Mouse (Mus musculus) neutrophil, adult 5-6 weeks (primary cell): ENCODE measurements around the gene Stard13. TPM values are rescaled to one million over a fixed set of nuclear protein-coding genes. Genes with fewer than 3 reads are reported as not detected.

Experiments
- ATAC-seq: fragments of 151-379, 151-347 bp; 2 replicates; pipeline ENCODE4 v1.8.0; 2017; ENCODE audit warnings: mild to moderate bottlenecking, moderate TSS enrichment; ENCODE audit not compliant: insufficient number of reproducible peaks, poor library complexity, low FRiP score, severe bottlenecking; ENCODE audit errors: extremely low read depth
- total RNA-seq: library from RNA; stranded (forward); fragments of 200-1000 nt; gene quantifications from 2 replicates; pipeline ENCODE4 v1.2.3, GENCODE M21; 2017

Gene Stard13
- total RNA-seq, result not detected in 2 replicates

DNA sequence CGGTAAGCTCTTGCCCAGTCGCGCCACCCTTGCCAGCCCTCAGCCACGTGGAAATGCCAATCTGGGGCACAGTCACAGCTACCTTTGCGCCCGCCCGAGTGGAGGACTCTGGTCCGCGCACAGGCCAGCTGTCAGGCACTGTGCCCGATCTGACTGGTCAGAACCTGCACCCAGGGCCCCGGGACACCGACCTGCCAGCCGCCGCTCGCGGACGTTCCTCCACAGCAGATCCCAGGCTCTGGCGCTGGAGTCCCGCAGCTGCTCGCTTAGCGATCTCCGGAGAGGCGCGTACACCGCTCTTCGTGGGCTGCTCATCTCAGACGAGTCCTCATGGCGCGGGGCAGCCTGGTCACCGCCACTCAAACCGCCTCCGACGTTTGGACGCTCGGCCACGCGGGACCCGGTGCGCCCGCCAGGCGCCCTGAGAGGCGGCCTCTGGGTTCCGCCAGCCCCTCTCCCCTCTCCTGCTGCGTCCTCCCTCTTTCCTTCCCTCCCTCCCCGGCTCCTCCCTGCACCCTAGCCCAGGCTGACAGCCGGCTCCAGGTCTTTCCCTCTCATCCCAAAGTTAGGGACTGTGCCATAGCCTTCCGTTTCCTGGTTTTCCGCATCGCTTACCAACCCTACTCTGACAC lies at the start of gene Stard13:
Gene Stard13, minus strand, starts transcription at position 437 of the 632 bp plus-strand sequence.
- ATAC-seq, result no peak

DNA sequence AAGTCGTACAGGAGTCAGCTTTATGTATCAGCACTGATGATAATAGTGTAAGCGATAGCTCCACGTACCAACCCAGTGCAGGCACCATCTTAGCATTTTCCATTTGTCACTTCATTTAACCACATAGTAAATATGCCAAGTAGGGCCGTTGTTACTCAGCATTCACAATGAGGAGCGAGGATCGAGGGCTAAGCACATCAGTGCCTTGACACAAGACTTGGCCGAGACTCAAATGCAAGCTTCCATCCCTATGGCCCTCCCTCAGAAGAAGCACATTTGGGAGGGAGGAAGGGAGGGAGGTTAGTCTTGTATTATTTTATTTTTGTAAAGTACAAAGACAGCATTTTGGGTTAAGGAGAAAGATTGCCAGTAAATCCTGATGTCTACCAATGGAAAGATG lies 45.9 kb upstream of the Stard13 start:
- ATAC-seq, result no peak

DNA sequence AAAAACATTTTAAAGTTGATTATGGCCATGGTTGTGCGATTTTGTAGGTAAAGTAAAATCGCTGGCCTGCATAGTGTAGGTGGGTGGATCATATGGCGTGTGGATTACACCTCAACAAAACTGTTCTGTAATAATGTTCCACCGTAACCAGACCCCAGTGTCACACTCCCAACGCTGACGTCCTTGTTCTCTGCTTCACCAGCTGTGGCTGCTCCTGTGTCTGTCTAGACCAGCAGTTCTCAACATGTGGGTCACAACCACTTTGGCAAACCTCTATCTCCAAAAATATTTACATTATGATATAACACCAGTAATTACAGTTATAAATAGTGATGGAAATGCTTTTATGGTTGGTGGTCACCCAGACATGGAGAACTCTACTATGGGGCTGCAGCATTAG lies 44.3 kb upstream of the Stard13 start:
- ATAC-seq, result no peak

DNA sequence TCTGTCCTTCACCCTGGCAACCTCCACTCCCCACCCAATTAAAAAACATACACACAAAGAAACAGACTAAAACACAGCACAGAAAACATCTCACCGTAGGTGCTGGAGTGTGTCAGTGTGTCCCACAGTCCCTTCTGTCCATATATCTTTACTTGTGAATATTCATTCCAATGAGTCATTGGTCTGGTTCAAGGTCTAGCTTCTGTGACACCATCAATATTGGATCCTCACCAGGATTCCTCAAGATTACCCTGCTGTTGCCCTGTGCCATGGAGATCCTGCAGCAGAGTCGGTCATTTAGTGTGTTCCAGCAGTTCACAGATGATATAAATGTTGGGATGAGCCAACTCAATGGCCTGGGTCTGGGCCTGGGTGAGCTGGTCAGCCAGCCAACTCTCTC lies 42.4 kb upstream of the Stard13 start:
- no peak for ATAC-seq

DNA sequence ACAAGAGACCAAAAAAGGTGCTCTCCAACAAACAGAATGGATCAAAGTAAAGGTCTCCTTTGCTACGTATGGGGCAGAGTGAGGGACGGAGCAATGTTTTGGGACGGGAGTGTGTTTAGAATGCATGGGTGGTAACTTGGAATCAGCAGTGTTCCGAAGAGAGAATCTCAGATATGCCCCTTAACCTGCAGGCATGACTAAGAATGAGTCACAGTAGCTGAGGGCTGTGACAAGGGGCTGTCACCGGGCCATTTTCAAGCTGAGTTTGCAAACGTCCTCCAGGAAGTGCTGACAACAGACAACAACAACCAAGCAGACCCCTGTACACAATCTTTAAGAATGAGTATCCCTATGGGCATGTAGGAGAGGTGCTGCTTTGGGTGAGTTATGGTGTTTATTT lies 40.6 kb upstream of the Stard13 start:
- no peak for ATAC-seq

DNA sequence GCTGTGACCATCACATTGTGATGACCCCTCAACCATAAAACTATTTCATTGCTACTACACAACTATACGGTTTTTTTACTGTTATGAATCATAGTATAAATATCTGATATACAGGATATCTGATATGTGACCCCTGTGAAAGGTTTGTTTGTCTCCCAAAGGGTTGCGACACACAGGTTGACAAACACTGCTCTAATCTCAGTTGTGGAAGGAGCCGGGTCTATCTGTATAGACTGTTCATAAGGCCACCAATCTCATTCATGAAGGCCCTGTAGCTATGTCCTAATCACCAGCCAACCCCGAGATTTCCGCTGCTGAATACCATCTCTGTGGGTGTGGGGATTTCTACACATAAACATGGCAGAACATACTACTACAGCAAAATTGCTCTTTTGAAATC lies 37.2 kb upstream of the Stard13 start:
- no peak for ATAC-seq

DNA sequence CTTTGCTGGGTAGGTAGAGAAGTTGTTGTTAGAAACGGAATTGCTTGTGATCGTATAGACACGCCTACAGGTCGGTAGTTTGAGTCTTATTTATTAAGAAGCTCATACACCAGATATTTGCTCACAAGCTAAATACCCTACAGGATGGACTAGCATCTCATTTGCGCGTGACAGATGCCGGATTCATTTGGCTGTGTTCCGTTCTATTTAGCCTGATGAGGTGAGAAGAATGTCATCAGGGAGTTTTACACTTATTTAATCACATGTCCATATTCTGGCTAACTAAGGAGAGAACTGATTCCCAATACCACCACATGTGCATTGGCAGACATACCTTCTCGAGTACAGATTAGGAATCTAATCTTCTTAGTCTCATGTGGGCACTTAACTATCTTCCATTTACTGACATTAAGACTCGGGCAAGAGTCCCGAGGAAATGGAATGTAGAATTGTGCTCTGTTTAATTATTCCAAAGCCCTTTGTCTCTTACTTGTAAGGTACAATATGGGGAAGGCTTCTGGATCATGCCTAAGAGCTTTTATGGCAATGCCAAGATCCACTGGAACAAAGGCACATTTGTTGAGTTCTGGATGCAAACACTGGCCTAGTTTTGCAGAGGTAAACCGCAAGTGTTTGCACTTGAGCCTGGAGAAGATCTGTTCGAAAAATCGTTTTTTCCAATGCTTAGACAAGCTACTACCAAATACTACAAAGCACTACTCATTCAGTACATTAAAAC lies 33.4 kb upstream of the Stard13 start:
- no peak for ATAC-seq

DNA sequence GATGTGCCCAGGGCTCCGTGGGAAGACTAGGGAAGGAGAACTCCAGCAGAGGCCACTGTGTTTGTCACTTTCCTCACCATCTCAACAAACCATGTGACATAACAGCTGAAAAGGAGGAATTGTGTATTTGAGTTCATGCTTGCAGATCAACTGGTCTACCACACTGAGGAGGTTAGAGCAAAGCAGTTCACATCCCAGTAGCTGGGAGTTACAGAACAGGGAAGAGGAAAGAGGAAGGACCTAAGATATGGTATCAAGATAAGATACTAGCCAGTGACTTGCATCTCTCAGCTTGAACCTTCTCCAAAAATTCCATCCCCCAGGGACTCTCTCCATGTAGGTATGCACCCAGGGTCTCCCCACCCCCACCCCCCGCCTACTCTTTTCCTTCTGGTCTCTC lies 27.9 kb upstream of the Stard13 start:
- no peak for ATAC-seq

DNA sequence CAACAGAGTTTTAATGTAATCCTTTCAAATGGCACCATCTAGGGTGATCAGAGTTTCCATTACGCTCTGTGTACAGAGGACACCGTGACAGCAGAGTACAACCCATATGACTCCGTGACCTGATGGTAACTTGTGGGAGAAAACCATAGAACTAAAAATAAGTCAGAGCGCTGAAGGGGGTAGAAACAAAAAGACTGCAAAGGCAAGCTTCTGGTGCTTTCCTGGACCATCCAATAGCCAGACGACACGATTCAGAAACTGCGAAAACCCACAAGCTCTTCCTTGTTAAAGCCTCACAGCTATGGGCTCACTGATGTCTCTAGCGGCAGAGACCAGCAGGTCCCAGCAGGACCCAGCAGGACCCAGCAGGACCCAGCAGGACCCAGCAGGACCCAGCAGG lies 18.6 kb upstream of the Stard13 start:
- no peak for ATAC-seq

DNA sequence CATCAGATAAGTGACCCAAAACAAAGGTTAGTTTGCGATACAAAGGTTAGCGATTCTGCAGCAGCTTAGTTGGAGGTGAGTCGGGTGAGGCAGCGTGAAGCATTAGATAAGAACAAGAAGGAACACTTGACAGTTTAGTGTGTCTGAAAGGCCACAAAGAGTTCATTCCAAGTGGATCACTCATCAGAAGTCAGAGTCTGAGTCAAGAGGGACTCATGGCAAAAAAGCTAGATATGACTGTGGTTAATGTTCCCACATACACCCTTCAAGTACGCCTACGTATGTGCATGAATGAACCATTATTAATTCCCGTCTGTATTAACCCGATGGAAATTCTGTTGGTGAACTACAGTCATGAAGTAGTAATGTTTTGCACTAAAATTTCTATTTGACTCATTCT lies 18.0 kb upstream of the Stard13 start:
- ATAC-seq, result no peak

DNA sequence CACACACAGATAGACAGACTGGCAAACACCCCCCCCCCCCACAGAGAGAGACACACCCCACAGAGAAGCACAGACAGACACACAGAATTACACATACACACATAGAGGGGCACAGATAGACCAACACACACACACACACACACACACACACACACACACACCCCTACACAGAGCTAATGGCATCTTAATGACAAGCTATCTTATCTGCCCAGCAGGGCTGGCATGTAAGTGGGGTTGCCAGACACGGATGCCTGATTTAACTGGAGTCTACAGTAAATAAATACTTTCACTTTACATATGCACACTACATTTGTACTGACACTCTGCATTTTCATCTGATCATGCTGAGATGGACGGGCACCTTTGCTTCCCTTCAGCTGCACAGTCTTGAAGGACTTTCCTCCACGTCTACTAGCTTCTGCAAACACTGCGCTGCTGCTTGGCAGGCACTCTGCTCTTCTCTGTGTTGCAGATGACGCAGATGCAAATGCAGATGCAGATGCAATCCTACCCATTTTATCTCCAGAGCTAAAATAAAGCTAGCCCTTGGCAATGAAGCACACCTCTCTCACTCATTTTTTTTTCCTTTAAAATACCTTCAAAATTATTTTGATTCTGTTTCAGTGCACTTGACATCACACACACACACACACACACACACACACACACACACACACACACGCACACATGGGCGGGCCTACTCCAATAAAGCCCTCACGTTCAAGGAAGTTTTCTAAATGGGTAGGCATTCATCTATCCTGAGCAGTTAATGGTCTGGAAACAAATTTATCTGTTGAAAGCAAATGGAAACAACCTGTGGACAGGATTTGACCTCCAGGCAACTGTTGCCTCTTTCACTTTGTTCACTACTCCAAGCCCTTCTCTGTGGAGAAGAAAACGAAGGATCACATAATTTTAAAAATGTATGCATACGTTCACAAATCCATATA lies 15.3 kb upstream of the Stard13 start:
- ATAC-seq, result no peak

DNA sequence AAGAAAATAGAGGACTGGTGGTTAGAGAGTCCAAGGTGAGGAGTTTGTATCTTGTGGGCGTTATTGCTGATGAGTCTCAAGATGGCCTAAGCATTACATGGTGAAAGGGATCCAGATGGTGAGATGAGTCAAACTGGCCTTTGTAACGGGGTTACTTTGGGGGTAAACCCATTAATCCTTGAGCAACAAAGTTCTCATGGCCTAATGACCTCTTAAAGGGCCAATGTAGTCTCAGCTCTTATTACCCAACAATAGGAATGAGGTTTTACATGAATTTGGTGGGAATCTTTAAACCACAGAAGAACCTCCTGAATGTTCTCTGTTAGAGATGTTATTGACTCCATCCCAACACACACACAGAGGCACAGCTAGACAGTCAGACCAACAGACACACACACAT lies 14.4 kb upstream of the Stard13 start:
- ATAC-seq, result no peak

DNA sequence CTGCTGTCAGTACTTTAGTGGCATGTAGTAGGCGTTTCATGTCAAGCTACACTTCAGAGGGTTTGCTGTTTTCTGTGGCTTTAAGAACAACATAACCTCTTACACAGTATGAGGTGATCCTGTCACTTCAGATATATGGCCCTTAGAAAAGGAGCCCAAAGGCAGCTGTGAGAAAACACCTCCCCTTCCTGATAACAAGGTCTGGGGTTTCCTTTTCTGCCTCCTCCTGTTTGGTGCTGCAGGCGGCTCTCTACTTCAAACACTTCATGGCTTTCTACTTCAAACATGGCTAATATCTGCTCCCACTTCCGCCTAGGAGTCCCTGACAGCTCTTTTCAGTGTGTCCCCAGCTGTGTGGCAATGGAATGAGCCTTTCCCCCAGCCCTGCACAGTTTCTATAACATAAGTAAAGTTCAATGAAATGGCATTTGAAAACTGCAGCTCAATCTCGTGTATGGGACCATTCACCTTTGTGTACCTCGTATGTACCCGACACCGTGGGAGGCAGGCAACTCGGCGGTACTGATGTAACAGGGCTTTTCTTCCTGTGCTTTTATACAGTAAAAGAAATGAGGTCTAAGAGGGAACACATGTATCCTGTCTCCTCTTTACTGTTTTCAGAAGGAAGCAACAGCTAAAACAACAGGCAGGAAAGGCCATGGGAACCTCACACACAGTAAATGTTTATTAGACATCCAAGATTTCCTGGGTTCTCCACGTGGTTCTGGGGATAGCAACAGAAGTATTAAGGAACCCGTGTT lies 13.7 kb upstream of the Stard13 start:
- 0 out of 2 replicates have a peak, but pooled peaks have one; percentile 13 for ATAC-seq

DNA sequence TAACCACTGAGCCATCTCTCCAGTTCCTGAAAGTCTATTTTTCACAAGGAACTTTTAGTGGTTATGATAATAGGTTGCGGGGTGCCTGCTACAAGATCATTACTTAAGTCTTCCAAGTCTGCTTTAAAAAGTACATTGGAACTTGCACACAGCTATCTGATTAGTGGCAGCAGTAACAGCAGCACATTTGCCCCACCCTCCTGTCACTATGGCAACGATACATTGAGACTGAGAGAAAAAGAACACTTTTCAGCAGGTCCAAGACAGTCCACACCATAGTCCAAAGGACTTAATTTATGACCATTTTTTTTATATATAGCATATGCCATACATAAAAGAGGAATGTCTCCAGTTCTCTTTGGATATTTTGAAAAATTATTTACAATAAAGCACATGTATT lies 12.7 kb upstream of the Stard13 start:
- no peak for ATAC-seq

DNA sequence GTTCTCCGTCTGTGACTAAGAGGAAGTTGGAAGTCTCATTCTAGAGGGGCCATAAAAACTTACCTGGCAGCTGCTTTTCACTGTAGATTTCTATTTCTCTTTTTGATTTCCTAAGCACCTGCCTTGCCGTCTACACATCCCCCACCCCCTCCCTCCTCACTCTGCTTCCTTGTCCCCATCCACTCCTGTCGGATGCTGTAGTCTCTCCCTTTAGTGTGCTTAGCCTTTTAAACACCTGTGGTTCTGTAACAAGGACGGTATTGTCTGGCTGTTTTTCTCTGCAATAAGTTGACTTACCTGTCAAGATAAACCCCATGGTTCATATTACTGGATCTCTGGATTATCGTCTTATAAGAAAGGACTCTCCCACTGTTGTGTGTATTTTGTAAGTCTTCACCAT lies 11.9 kb upstream of the Stard13 start:
- ATAC-seq, result no peak

DNA sequence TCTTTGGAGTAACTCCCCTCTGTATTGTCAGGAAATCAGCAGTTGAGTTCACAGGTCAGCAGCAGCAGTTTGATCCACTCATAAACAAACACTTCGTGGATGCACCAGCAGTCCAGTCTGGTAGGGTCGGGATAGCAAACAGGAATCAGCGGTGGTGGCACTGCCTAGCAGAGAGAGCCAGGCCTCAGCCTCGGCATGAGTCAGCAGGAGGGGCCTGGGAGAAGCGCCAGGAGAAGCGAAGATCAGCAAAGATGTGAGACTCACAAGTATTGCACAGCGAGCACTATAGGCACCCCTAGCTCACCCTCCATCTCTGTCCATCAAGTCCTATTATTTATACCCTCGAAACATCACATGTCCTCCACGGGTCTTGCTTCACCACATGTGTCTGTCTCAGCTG lies 5.1 kb upstream of the Stard13 start:
- no peak for ATAC-seq

DNA sequence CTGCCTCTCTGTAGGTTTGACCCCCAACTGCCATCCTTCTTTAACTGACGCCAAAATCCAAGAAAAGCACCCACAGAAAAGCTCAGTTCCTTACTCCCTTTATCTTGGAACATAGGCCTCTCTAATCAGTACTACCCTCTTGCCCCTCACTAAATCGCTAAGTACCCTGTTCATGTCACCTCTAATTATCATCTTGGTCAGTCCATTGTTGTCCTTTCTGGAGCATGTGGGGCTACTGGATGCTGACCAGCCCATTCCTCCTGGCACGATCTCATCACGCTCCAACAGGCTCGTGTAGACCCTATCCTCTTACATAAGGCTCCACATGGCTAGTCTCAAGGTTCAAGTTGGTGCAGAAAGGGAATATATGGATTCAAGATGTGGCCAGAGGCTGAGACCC lies 2.8 kb upstream of the Stard13 start:
- ATAC-seq, result no peak

DNA sequence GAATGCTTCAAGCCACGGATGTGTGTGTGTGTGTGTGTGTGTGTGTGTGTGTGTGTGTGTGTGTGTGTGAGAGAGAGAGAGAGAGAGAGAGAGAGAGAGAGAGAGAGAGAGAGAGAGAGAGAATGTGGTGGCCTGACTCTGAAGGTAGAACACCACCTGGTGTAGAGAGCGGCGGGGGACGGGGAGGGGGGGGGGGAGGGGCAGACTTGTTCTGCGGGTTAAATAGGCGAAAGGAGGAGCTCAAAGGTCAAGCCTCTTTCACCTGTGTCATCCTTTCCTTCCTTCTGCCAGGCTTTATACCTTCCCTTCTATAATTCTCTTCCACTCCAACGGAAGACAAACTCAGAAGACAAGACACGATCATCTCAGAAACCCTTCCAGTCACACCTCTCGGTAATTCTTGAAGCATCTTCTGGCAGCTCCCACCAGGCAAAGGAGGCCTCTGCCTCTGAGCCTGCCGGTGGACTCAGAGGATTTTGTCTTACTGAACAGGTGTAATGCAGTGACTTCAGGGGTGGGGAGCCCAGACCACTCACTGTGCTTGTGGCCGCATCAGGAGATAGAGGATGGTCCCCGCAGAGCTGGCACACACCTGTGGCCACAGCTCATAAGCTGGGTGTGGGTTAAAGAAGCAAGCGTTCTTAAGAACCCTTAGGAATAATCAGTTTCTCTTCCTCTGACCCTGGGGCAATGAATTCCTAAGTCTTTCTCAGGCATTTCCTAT lies 898 bp downstream of the Stard13 start:
- no peak for ATAC-seq
